Mouse (Mus musculus) kidney, postnatal 10 days (tissue): ENCODE data around the gene Traf7.

Experiments used
- DNase-seq: peaks from one replicate; pipeline ENCODE4 v3.0.0; 2021; ENCODE audit warnings: mixed read lengths

Gene Traf7

GRCm38 (mm10) chr17:24544613-24545012 is 16.9 kb upstream of the Traf7 start:
- no peak for DNase-seq

DNA sequence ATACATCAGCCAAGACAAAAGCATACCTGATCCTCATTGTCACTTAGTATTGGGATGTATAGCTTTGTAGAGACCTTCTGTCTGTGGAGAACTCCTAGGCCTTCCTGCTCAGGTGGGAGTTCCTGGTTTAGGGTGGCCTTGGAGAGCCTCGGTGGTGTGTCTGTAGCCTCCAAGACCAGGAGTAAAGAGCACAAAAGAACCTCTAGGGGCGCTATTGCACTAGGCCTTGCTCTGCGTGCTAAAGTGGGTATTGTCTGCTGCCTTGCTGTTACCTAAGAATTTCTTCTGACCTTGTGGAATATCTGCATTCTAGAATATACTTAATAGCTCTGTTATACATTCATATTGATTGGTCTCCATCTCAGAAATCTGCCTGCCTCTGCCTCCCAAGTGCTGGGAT is 12.6 kb upstream of the Traf7 start:
- peak; percentile 69 for DNase-seq

- DNase-seq, result peak; percentile 78
Measured at GRCm38 (mm10) chr17:24538950-24539349, 11.2 kb upstream of the Traf7 start.

- DNase-seq, result no peak
Measured at GRCm38 (mm10) chr17:24537536-24537935, 9.8 kb upstream of the Traf7 start.

DNA sequence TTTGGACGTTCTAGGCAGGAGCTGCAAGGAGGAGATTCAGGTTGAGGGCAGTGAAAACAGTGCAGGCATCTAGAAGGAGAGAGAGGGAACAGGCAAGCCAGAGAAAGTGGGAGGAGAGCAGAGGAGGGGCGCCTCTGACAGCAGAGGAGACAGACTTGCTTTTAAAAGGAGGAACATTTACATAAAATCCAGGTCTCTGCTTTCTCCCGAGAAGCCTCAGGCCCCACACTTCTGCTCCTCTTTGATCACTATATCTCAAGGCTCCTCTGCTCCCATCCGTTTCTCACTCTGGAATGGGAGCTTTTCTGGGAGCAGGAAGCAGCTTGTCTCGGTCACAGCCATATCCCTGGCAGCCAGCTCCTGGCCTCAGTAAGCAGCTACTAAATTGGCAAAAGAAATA is 7.6 kb upstream of the Traf7 start:
- no peak for DNase-seq

- DNase-seq, result no peak
Measured at GRCm38 (mm10) chr17:24534160-24534718, 6.5 kb upstream of the Traf7 start, which contains the start of gene Rab26. Rab26 (minus strand) TSS chr17:24534210.

DNA sequence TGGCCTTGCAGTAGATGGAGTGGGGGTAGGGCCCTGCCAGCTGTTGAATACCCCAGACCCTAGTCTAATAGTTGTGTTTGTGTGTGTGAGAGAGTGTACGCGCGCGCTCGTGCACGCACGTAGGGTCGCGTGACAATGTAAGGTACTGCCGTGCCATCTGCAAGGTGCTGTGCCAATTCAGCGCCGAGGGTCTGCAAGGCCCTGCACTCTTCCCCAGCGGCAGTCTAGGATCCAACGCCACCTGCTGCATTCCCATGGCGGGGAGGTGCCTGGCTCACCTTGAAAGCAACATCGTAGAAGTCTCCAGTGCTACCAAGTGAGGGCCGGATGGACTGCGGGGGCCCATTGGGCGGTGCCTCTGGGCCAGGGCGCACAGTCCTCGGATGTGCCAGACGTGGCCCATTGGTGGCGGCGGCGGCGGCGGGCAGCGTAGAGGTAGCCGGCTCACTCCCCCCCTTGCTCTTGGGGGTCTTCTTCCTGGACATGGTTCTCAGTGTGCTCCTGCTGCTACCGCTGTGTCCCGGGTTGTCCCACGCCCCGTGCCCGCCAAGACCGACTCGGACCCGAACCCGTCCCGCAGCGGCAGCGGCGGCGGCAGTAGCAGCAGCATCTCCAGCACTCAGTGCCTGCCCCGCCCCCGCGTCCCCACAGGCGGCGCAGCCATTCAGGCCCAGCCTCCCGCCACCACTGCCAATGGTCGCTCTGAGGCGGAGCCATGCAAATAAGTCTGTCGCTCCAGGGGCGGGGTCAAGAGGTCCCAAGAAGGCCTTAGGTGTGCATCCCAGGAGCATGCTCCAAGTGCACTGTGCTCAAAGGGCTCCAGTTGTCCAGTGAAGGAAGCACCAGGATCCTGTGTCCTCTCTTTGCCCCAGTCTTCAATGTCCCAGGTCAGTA is 5.6 kb upstream of the Traf7 start:
- peak; percentile 91 for DNase-seq

- DNase-seq, result no peak
Measured at GRCm38 (mm10) chr17:24532045-24532444, 4.3 kb upstream of the Traf7 start.

- DNase-seq, result no peak
Measured at GRCm38 (mm10) chr17:24531064-24531463, 3.3 kb upstream of the Traf7 start.

- no peak for DNase-seq
Measured at GRCm38 (mm10) chr17:24530361-24531050, 2.8 kb upstream of the Traf7 start.

GRCm38 (mm10) chr17:24529883-24530282 is 2.1 kb upstream of the Traf7 start:
- no peak for DNase-seq

- peak; percentile 78 for DNase-seq
Measured at GRCm38 (mm10) chr17:24529007-24529451, 1.3 kb upstream of the Traf7 start.

GRCm38 (mm10) chr17:24528560-24528918 is 801 bp upstream of the Traf7 start:
- DNase-seq, result no peak

DNA sequence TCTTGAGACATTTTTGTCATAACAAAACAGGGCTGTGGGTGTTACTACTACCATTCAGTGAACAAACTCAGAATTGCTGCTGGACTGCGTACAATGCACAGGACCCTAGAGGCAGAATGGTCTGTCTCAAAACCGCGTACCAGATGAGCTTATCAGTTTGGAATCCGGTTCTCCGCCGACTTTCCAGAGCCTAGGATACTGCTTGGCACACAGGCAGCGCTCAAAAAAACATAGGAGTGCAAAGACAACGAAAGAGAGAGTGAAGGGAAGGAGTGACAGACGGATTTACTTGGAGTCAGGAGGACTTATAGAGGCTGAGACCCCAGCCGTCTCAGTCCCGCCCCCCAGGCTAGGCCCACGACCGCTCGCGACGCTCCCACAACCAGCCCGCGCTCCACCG is 423 bp downstream of the Traf7 start:
- DNase-seq, result no peak

DNA sequence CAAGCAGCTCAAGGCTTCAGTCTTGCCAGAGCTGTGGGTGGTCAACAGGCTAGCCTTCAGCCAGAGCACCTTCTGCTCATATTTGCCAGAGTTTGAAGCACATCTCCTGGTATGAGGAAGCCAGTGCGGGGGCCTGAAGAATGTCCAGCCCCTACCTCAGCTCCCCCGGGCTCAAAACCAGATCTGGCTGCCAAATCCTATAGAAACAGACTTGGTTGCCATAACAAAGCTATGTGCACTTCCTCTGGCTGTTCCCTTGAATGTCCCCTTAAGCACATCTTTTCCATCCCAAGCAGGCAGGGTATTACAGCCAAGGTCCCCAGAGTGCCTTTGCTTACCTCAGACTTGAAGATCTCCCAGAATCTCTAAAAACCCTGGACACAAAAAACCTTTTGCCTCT is 3.0 kb downstream of the Traf7 start:
- DNase-seq, result no peak

DNA sequence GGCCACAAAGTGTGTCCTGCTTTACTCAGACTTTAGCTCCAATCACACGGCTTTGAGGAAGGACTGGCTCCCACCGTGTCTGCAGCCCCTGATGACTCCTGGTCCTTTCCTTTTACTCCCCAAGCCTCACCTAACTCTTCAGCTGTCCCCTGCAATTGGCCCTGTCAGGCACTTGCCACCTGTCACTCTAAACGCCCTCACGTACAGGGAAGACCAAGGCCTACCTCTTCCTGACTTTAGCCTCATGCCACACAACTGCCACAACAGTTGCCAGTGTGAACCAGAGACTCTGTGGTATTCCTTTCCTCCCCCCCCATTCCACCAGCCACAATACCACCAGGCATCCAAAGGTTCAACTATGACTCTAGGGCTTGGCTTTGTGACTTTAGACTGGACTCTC is 7.3 kb downstream of the Traf7 start:
- DNase-seq, result no peak

GRCm38 (mm10) chr17:24514270-24515257 is 13.2 kb downstream of the Traf7 start:
- DNase-seq, result peak; percentile 37

- peak; percentile 80 for DNase-seq
Measured at GRCm38 (mm10) chr17:24513609-24514008, 14.1 kb downstream of the Traf7 start.

GRCm38 (mm10) chr17:24507806-24508460 is 19.8 kb downstream of the Traf7 start:
- DNase-seq, result no peak

- DNase-seq, result no peak
Measured at GRCm38 (mm10) chr17:24507129-24507664, 20.5 kb downstream of the Traf7 start.

DNA sequence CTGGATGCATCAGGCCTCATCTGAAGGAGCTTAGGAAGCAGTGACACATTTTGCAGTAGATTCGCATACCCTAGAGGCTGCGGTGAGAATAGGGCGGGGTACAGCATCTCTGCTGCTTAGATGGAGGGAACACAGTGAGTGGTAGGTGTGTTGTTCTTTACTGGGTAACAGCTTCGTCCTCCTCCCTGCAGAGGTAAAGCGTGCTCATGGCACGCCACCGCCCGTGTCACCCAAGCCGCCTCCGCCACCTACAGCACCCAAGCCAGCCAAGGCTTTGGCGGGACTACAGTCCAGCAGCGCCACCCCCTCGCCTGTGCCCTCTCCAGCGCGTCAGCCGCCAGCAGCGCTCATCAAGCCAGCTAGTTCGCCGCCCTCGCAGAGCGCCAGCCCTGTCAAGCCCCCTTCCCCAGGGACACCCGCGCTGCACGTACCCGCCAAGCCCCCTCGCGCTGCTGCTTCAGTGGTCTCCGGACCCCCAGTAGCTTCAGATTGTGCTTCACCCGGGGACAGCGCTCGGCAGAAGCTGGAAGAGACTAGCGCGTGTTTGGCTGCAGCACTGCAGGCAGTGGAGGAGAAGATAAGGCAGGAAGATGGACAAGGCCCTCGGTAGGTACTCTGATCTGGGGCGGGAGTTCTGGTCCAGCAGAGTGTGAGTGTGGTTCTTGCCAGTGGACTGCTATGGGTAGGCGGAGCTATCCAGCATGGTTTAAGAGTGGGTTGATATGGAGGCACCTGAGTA is 21.2 kb downstream of the Traf7 start:
- DNase-seq, result no peak
